Mouse (Mus musculus): ENCODE results near the gene Prss58.

GRCm38 (mm10) chr6:40845283-40845682 lies 54.9 kb downstream of the Prss58 start:
- no peak for TF ChIP-seq POLR2A (IDR thresholded peaks at IDR 0.05; ENCODE audit: low read depth, low read length)
- no peak for TF ChIP-seq CTCF (IDR thresholded peaks at IDR 0.05; ENCODE audit: extremely low read depth, insufficient read depth, insufficient read length, insufficient replicate concordance)
